Mouse (Mus musculus): ENCODE measurements around the gene Pptc7.

Pptc7 gene

GRCm38 (mm10) chr5:122284183-122285028, at the start of gene Pptc7:
Pptc7 (plus strand) TSS chr5:122284365.
- in situ Hi-C loops (cut with MboI; ENCODE audit: low pct_unique_long_range_greater_than_20kb in 1 of 2, low sequenced_read_pairs in 2 of 2, unreplicated experiment in 1 of 2), result no loop called here

GRCm38 (mm10) chr5:122235196-122235836, 48.8 kb upstream of the Pptc7 start:
- in situ Hi-C loops (cut with MboI; ENCODE audit: low pct_unique_long_range_greater_than_20kb in 1 of 2, low sequenced_read_pairs in 2 of 2, unreplicated experiment in 1 of 2), result no loop called here

- in situ Hi-C loops (cut with MboI; ENCODE audit: low pct_unique_long_range_greater_than_20kb in 1 of 2, low sequenced_read_pairs in 2 of 2, unreplicated experiment in 1 of 2), result no loop called here
Observed at GRCm38 (mm10) chr5:122237200-122237599, 47.0 kb upstream of the Pptc7 start.

GRCm38 (mm10) chr5:122239618-122240017, 44.5 kb upstream of the Pptc7 start:
- in situ Hi-C loops (cut with MboI; ENCODE audit: low pct_unique_long_range_greater_than_20kb in 1 of 2, low sequenced_read_pairs in 2 of 2, unreplicated experiment in 1 of 2), result no loop called here

GRCm38 (mm10) chr5:122240521-122240920, 43.6 kb upstream of the Pptc7 start:
- in situ Hi-C loops (cut with MboI; ENCODE audit: low pct_unique_long_range_greater_than_20kb in 1 of 2, low sequenced_read_pairs in 2 of 2, unreplicated experiment in 1 of 2), result no loop called here

GRCm38 (mm10) chr5:122240989-122241388, 43.2 kb upstream of the Pptc7 start:
- in situ Hi-C loops (cut with MboI; ENCODE audit: low pct_unique_long_range_greater_than_20kb in 1 of 2, low sequenced_read_pairs in 2 of 2, unreplicated experiment in 1 of 2), result no loop called here

- in situ Hi-C loops (cut with MboI; ENCODE audit: low pct_unique_long_range_greater_than_20kb in 1 of 2, low sequenced_read_pairs in 2 of 2, unreplicated experiment in 1 of 2), result no loop called here
Observed at GRCm38 (mm10) chr5:122242521-122243123, 41.5 kb upstream of the Pptc7 start.

- in situ Hi-C loops (cut with MboI; ENCODE audit: low pct_unique_long_range_greater_than_20kb in 1 of 2, low sequenced_read_pairs in 2 of 2, unreplicated experiment in 1 of 2), result no loop called here
Observed at GRCm38 (mm10) chr5:122243781-122244523, 40.2 kb upstream of the Pptc7 start.

- in situ Hi-C loops (cut with MboI; ENCODE audit: low pct_unique_long_range_greater_than_20kb in 1 of 2, low sequenced_read_pairs in 2 of 2, unreplicated experiment in 1 of 2), result no loop called here
Observed at GRCm38 (mm10) chr5:122245186-122245585, 39.0 kb upstream of the Pptc7 start.

GRCm38 (mm10) chr5:122246547-122247167, 37.5 kb upstream of the Pptc7 start:
- in situ Hi-C loops (cut with MboI; ENCODE audit: low pct_unique_long_range_greater_than_20kb in 1 of 2, low sequenced_read_pairs in 2 of 2, unreplicated experiment in 1 of 2), result no loop called here

- in situ Hi-C loops (cut with MboI; ENCODE audit: low pct_unique_long_range_greater_than_20kb in 1 of 2, low sequenced_read_pairs in 2 of 2, unreplicated experiment in 1 of 2), result no loop called here
Observed at GRCm38 (mm10) chr5:122247529-122247928, 36.6 kb upstream of the Pptc7 start.

GRCm38 (mm10) chr5:122247934-122248333, 36.2 kb upstream of the Pptc7 start:
- in situ Hi-C loops (cut with MboI; ENCODE audit: low pct_unique_long_range_greater_than_20kb in 1 of 2, low sequenced_read_pairs in 2 of 2, unreplicated experiment in 1 of 2), result no loop called here

GRCm38 (mm10) chr5:122249281-122249680, 34.9 kb upstream of the Pptc7 start:
- in situ Hi-C loops (cut with MboI; ENCODE audit: low pct_unique_long_range_greater_than_20kb in 1 of 2, low sequenced_read_pairs in 2 of 2, unreplicated experiment in 1 of 2), result no loop called here

- in situ Hi-C loops (cut with MboI; ENCODE audit: low pct_unique_long_range_greater_than_20kb in 1 of 2, low sequenced_read_pairs in 2 of 2, unreplicated experiment in 1 of 2), result loop anchor here (10.0 kb wide), 1 partner anchor 127 kb away; no protein-coding TSS in a partner anchor
Observed at GRCm38 (mm10) chr5:122251895-122252606, 32.1 kb upstream of the Pptc7 start.

GRCm38 (mm10) chr5:122258027-122258741, 26.0 kb upstream of the Pptc7 start:
- in situ Hi-C loops (cut with MboI; ENCODE audit: low pct_unique_long_range_greater_than_20kb in 1 of 2, low sequenced_read_pairs in 2 of 2, unreplicated experiment in 1 of 2), result loop anchor here (10.0 kb wide), 1 partner anchor 133 kb away; no protein-coding TSS in a partner anchor

GRCm38 (mm10) chr5:122262104-122262503, 22.1 kb upstream of the Pptc7 start:
- in situ Hi-C loops (cut with MboI; ENCODE audit: low pct_unique_long_range_greater_than_20kb in 1 of 2, low sequenced_read_pairs in 2 of 2, unreplicated experiment in 1 of 2), result no loop called here

Measured in mouse embryonic stem cell (cell line).